Mouse (Mus musculus) megakaryocyte, embryonic 14.5 days (primary cell): Measurements from ENCODE around the gene Mfsd8. TPM values are rescaled to one million over a fixed set of nuclear protein-coding genes. Genes with fewer than 3 reads are reported as not detected.

Experiments
- H3K27me3 ChIP-seq: replicated peaks from 2 replicates; pipeline ENCODE3; 2012; ENCODE audit warnings: inconsistent platforms
- H3K36me3 ChIP-seq: replicated peaks from 2 replicates; pipeline ENCODE3; 2012; ENCODE audit warnings: low read length, inconsistent platforms, mixed read lengths
- H3K4me1 ChIP-seq: 2 replicates; pipeline ENCODE4 v1.6.1; 2012; ENCODE audit warnings: inconsistent platforms
- H3K4me3 ChIP-seq: replicated peaks from 2 replicates; pipeline ENCODE3; 2012; ENCODE audit warnings: moderate library complexity, mild to moderate bottlenecking, inconsistent platforms
- H3K9me3 ChIP-seq: 2 replicates; pipeline ENCODE4 v1.6.1; 2012; ENCODE audit warnings: inconsistent platforms
- FLI1 ChIP-seq: IDR thresholded peaks from 2 replicates; pipeline ENCODE4 v1.6.1; 2012; ENCODE audit warnings: low read length, inconsistent platforms, mixed read lengths
- GATA1 ChIP-seq: IDR thresholded peaks from 3 replicates; pipeline ENCODE4 v1.6.1; 2012; ENCODE audit warnings: mixed read lengths, low read length, inconsistent platforms, borderline replicate concordance
- polyA plus RNA-seq: library from polyadenylated mRNA; stranded (reverse); fragments of >175 nt; gene quantifications from 2 replicates; pipeline ENCODE4 v1.2.3, GENCODE M21; 2012; ENCODE audit warnings: low replicate concordance; ENCODE audit not compliant: insufficient read depth

Mfsd8 gene
- polyA plus RNA-seq, 1 experiment, result 0.73 TPM

GRCm38 (mm10) chr3:40800373-40800823, 46.3 kb downstream of the Mfsd8 start:
- Histone ChIP-seq H3K36me3 (peaks cover 30% of the 10 kb centered on the region), H3K4me3 (peak overlapping the region; percentile 100), H3K27me3 (no peaks in the 10 kb centered on the region), H3K4me1 (peaks cover 32% of the 10 kb centered on the region), H3K9me3 (no peaks in the 10 kb centered on the region)
- TF ChIP-seq FLI1 (no peak), GATA1 (no peak)

GRCm38 (mm10) chr3:40799530-40800372, 46.9 kb downstream of the Mfsd8 start, which contains the start of gene Plk4:
Plk4 (plus strand) TSS chr3:40800019.
- Histone ChIP-seq H3K27me3 (no peaks in the 10 kb centered on the region), H3K36me3 (peaks cover 26% of the 10 kb centered on the region), H3K4me1 (peaks cover 30% of the 10 kb centered on the region), H3K4me3 (peak within 1 kb of the TSS; percentile 100), H3K9me3 (no peaks in the 10 kb centered on the region)
- TF ChIP-seq FLI1, result peak; percentile 93; the same call in 1 of the 2 replicates
- TF ChIP-seq GATA1, result no peak

- Histone ChIP-seq H3K36me3 (peaks cover 19% of the 10 kb centered on the region), H3K27me3 (no peaks in the 10 kb centered on the region), H3K4me1 (peaks cover 30% of the 10 kb centered on the region), H3K9me3 (no peaks in the 10 kb centered on the region), H3K4me3 (peak overlapping the region; percentile 68)
- no peak; the same call in 2 of the 3 replicates for TF ChIP-seq GATA1
- no peak for TF ChIP-seq FLI1
Measured at GRCm38 (mm10) chr3:40798500-40798899, 48.2 kb downstream of the Mfsd8 start.

- no peak overlapping the region for H3K4me3 ChIP-seq
- H3K36me3 ChIP-seq, result peaks cover 21% of the 10 kb centered on the region
- peaks cover 30% of the 10 kb centered on the region for H3K4me1 ChIP-seq
- no peaks in the 10 kb centered on the region for H3K27me3 ChIP-seq
- H3K9me3 ChIP-seq, result no peaks in the 10 kb centered on the region
- no peak for TF ChIP-seq GATA1
- no peak for TF ChIP-seq FLI1
Measured at GRCm38 (mm10) chr3:40798054-40798453, 48.6 kb downstream of the Mfsd8 start.

GRCm38 (mm10) chr3:40793783-40794182, 52.9 kb downstream of the Mfsd8 start:
- Histone ChIP-seq H3K4me3 (no peak overlapping the region), H3K27me3 (no peaks in the 10 kb centered on the region), H3K36me3 (peaks cover 46% of the 10 kb centered on the region), H3K9me3 (no peaks in the 10 kb centered on the region), H3K4me1 (peaks cover 4% of the 10 kb centered on the region)
- TF ChIP-seq GATA1, result no peak
- TF ChIP-seq FLI1, result no peak

Other genes with a start within 250 kb of the Mfsd8 start
- gene Slc25a31, start 138.0 kb downstream of the Mfsd8 start, polyA plus RNA-seq, result not detected in 2 replicates
- gene Hspa4l, start 102.4 kb downstream of the Mfsd8 start, polyA plus RNA-seq, result 1.8 TPM in 1 of 2 replicates, not detected in the other
- gene Plk4, start 46.9 kb downstream of the Mfsd8 start, polyA plus RNA-seq, result 4.1 TPM in 1 of 2 replicates, not detected in the other
- 0.51 and 1.7 TPM in 2 replicates for gene Abhd18, start 84 bp upstream of the Mfsd8 start, polyA plus RNA-seq
- not detected in 2 replicates for gene 1700034I23Rik, start 55.7 kb upstream of the Mfsd8 start, polyA plus RNA-seq
- gene Larp1b, start 102.9 kb upstream of the Mfsd8 start, polyA plus RNA-seq, result 20.7 and 31.6 TPM in 2 replicates
- gene Pgrmc2, start 236.2 kb upstream of the Mfsd8 start, polyA plus RNA-seq, result 5.3 and 14.2 TPM in 2 replicates